Mouse (Mus musculus) heart, embryonic 14.5 days (tissue): ENCODE measurements around the gene Usp4. TPM values are rescaled to one million over a fixed set of nuclear protein-coding genes. Genes with fewer than 3 reads are reported as not detected.

Source experiments
- ATAC-seq: fragments of 200-750 bp; cut with Nextera tagmentation; 2 replicates; pipeline ENCODE4 v1.8.0; 2017; ENCODE audit warnings: low read depth, moderate TSS enrichment; ENCODE audit not compliant: insufficient number of reproducible peaks, insufficient read depth, low FRiP score
- H3K27ac ChIP-seq, 2 experiments: fragments of 200-500 bp in 1 of 2; fragments of 300-500 bp in 1 of 2; sonication (generic) in 1 of 2; replicated peaks in 1 of 2; 2 replicates each; pipeline ENCODE4 v1.5.1; 2012 to 2014; ENCODE audit warnings: low read depth in 2 of 2, low read length in 2 of 2, control low read depth in 1 of 2, mild to moderate bottlenecking in 1 of 2, mixed read lengths in 1 of 2; ENCODE audit not compliant: control insufficient read depth in 1 of 2, insufficient read depth in 1 of 2
- H3K27me3 ChIP-seq: fragments of 300-500 bp; sonication (generic); 2 replicates; pipeline ENCODE4 v1.6.1; 2014; ENCODE audit warnings: mild to moderate bottlenecking, low read length, control low read depth; ENCODE audit not compliant: control insufficient read depth, insufficient read depth
- H3K36me3 ChIP-seq: fragments of 300-500 bp; sonication (generic); 2 replicates; pipeline ENCODE4 v1.6.1; 2014; ENCODE audit warnings: mild to moderate bottlenecking, control low read depth, low read length, mixed read lengths; ENCODE audit not compliant: control insufficient read depth, insufficient read depth
- H3K4me1 ChIP-seq, 2 experiments: fragments of 200-500 bp in 1 of 2; fragments of 300-500 bp in 1 of 2; sonication (generic) in 1 of 2; 2 replicates each; pipeline ENCODE4 v1.6.1; 2012 to 2014; ENCODE audit warnings: low read length in 2 of 2, control low read depth in 1 of 2, mixed read lengths in 1 of 2; ENCODE audit not compliant: control insufficient read depth in 2 of 2, insufficient read depth in 2 of 2
- H3K4me2 ChIP-seq: fragments of 300-500 bp; sonication (generic); 2 replicates; pipeline ENCODE4 v1.6.1; 2014; ENCODE audit warnings: mild to moderate bottlenecking, low read length
- H3K4me3 ChIP-seq, 2 experiments: fragments of 200-500 bp in 1 of 2; fragments of 300-500 bp in 1 of 2; sonication (generic) in 1 of 2; 2 replicates each; pipeline ENCODE4 v1.5.1; 2012 to 2014; ENCODE audit warnings: low read length in 2 of 2, mild to moderate bottlenecking in 2 of 2, control low read depth in 1 of 2, low read depth in 1 of 2, moderate library complexity in 1 of 2; ENCODE audit not compliant: control insufficient read depth in 1 of 2, insufficient read depth in 1 of 2
- H3K9ac ChIP-seq: fragments of 300-500 bp; sonication (generic); 2 replicates; pipeline ENCODE4 v1.6.1; 2014; ENCODE audit warnings: mild to moderate bottlenecking, low read length
- H3K9me3 ChIP-seq: fragments of 300-500 bp; sonication (generic); 2 replicates; pipeline ENCODE4 v1.6.1; 2016; ENCODE audit warnings: low read length, control low read depth; ENCODE audit not compliant: control insufficient read depth
- WGBS: fragments of 180-500 bp; shearing (Covaris S2); extraction: QIAGEN DNeasy Blood & Tissue Kit; methylation state at CpG from one replicate; pipeline ENCODE4 v1.1.7; 2014; 5-methylcytosine and 5-hydroxymethylcytosine counted together
- polyA plus RNA-seq: library from polyadenylated mRNA; unstranded; fragments of >200 nt; fragmentation: Nextera tagmentation; extraction: Ambion mirVana; gene quantifications from 2 replicates; pipeline ENCODE4 v1.2.1, GENCODE M21; 2014

Usp4 gene
- polyA plus RNA-seq, 1 experiment from 2014 or later: 90.1 TPM

DNA sequence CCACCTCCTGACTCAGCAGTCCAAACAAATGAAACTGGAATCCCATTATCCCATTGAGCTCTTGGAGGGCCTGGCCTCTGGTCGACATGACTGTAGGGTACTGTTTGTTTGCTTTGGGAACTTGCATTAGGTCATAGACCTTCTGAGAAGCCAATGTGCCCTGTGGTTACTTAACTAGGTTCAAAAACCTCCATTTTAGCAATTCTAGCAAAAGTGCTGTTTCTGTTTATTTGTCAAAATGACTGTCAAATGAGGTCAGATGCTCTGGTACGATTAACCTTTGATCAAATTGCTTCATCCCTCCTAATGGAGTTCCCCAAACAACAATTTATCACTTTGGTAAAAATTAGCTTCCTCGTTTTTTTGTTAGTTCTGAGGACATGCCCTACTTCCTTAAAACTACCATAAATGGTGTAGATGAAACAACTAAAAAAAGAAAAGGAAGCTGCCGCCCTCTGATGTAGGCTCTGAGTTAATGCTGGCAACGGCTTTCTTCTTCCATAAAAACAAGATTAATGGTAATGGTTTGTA is 5.3 kb upstream of the Usp4 start:
- no peaks in the 10 kb centered on the region for H3K9me3 ChIP-seq
- ATAC-seq: no peak
- no peak overlapping the region for H3K9ac ChIP-seq
- WGBS: 45% methylated on average over 5 of the region's 5 CpGs
- peak overlapping the region; percentile 12; the same call in 1 of the 2 replicates for H3K4me2 ChIP-seq
- peaks cover 10% of the 10 kb centered on the region for H3K36me3 ChIP-seq
- no peaks in the 10 kb centered on the region for H3K27me3 ChIP-seq
- peak overlapping the region; percentile 6 to 46; a peak in 2 of 4 replicates for H3K27ac ChIP-seq
- peaks cover 11 to 25% of the 10 kb centered on the region in 2 experiments for H3K4me1 ChIP-seq
- no peak overlapping the region for H3K4me3 ChIP-seq

DNA sequence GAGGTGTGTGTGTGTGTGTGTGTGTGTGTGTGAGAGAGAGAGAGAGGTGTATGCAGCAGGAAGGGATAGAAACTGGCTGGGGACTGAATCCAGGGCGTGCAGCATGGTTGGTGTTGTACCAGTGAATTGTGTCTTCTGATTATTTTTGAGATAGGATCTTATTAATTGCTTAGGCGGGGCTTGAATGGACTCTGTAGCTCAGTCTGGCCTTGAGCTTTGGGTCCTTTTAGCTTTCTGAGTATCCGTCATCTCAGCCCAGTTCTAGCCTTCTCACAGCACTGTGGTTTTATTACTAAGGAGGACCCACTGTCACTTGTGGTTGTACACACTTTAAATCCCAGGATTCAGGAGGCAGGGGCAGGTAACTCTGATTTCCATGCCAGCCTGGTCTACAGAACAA is 4.3 kb upstream of the Usp4 start:
- ATAC-seq: no peak
- peaks cover 11 to 24% of the 10 kb centered on the region in 2 experiments for H3K4me1 ChIP-seq
- WGBS: 85% methylated on average over 3 of the region's 3 CpGs
- H3K36me3 ChIP-seq: 0 out of 2 replicates have a peak, but pooled peaks cover 3% of the 10 kb centered on the region
- H3K9me3 ChIP-seq: no peaks in the 10 kb centered on the region
- no peak overlapping the region for H3K27ac ChIP-seq
- no peak overlapping the region for H3K9ac ChIP-seq
- no peak overlapping the region for H3K4me2 ChIP-seq
- no peaks in the 10 kb centered on the region for H3K27me3 ChIP-seq
- no peak overlapping the region for H3K4me3 ChIP-seq

- 0 out of 2 replicates have a peak, but pooled peaks cover 3% of the 10 kb centered on the region for H3K36me3 ChIP-seq
- H3K27ac ChIP-seq: no peak overlapping the region
- H3K4me2 ChIP-seq: no peak overlapping the region
- H3K27me3 ChIP-seq: no peaks in the 10 kb centered on the region
- no peak overlapping the region for H3K4me3 ChIP-seq
- WGBS: 100% methylated on average over 1 of the region's 1 CpGs
- H3K9me3 ChIP-seq: no peaks in the 10 kb centered on the region
- H3K4me1 ChIP-seq: peaks cover 8 to 25% of the 10 kb centered on the region in 2 experiments
- H3K9ac ChIP-seq: no peak overlapping the region
- ATAC-seq: no peak
Observed at GRCm38 (mm10) chr9:108343835-108344234, 3.8 kb upstream of the Usp4 start.

GRCm38 (mm10) chr9:108344471-108344870 is 3.2 kb upstream of the Usp4 start:
- no peak overlapping the region for H3K4me3 ChIP-seq
- ATAC-seq: no peak
- H3K27ac ChIP-seq: no peak overlapping the region
- WGBS: 76% methylated on average over 4 of the region's 4 CpGs
- no peak overlapping the region for H3K9ac ChIP-seq
- no peaks in the 10 kb centered on the region for H3K9me3 ChIP-seq
- no peak overlapping the region for H3K4me2 ChIP-seq
- H3K27me3 ChIP-seq: no peaks in the 10 kb centered on the region
- H3K4me1 ChIP-seq: peaks cover 8 to 29% of the 10 kb centered on the region in 2 experiments
- H3K36me3 ChIP-seq: 0 out of 2 replicates have a peak, but pooled peaks cover 3% of the 10 kb centered on the region

DNA sequence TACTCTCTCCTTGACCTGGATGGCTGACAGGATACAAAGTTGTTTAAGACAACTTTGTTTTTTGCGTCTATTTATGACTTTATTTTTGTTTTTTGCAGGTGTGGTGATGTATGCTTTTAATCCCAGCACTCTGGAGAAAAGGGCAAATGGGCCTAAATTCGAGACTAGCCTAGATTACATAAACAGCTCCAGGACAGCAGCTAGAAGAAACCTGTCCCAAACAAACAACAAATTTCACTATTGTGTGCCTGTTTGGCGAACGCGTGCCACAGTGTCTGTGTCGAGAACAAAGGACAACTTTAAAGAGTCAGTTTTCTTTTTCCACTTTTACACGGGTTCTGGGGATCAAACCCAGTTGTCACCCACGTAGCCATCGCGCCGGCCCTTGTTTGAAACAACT is 629 bp upstream of the Usp4 start:
- H3K27ac ChIP-seq: peak overlapping the region; percentile 85 to 88
- peak overlapping the region; percentile 58 to 97 for H3K4me3 ChIP-seq
- ATAC-seq: no peak
- peak overlapping the region; percentile 80 for H3K4me2 ChIP-seq
- H3K4me1 ChIP-seq: peaks cover 0 to 9% of the 10 kb centered on the region in 2 experiments; a peak in 2 of 4 replicates
- WGBS: 8% methylated on average over 11 of the region's 11 CpGs
- no peaks in the 10 kb centered on the region for H3K27me3 ChIP-seq
- peaks cover 21% of the 10 kb centered on the region for H3K36me3 ChIP-seq
- H3K9ac ChIP-seq: peak overlapping the region; percentile 78
- H3K9me3 ChIP-seq: no peaks in the 10 kb centered on the region

GRCm38 (mm10) chr9:108348290-108348680 is 632 bp downstream of the Usp4 start:
- Histone ChIP-seq H3K27ac (peak overlapping the region; percentile 88 to 96), H3K27me3 (no peaks in the 10 kb centered on the region), H3K4me3 (peak overlapping the region; percentile 58 to 97), H3K36me3 (peaks cover 34% of the 10 kb centered on the region), H3K4me2 (peak overlapping the region; percentile 80), H3K9me3 (no peaks in the 10 kb centered on the region), H3K9ac (peak overlapping the region; percentile 78), H3K4me1 (peaks cover 0 to 9% of the 10 kb centered on the region in 2 experiments; a peak in 2 of 4 replicates)
- ATAC-seq: no peak
- WGBS: 4% methylated on average over 14 of the region's 14 CpGs

DNA sequence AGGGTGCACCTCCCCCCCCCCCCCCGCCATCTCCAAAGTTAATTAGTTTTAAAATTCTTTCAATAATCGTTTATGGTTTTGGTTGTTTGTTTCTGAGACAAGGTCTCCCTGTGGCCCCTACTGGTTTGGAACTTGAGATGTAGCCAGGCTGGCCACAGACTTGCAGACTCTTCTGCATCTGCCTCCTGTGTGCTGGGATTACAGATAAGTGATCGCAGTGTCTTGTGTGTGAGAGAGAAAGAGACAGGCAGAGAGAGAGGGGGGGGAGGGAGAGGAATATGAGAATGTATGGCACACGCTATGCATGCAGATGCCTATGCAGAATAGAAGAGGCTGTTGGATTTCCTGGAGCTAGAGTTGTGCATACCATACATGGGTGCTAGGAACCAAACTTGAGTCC is 2.1 kb downstream of the Usp4 start:
- no peak overlapping the region for H3K4me3 ChIP-seq
- no peak overlapping the region for H3K9ac ChIP-seq
- no peak overlapping the region for H3K4me2 ChIP-seq
- no peaks in the 10 kb centered on the region for H3K27me3 ChIP-seq
- no peak overlapping the region for H3K27ac ChIP-seq
- peaks cover 0 to 9% of the 10 kb centered on the region in 2 experiments; a peak in 2 of 4 replicates for H3K4me1 ChIP-seq
- WGBS: 92% methylated on average over 4 of the region's 4 CpGs
- no peaks in the 10 kb centered on the region for H3K9me3 ChIP-seq
- ATAC-seq: no peak
- peaks cover 48% of the 10 kb centered on the region for H3K36me3 ChIP-seq

DNA sequence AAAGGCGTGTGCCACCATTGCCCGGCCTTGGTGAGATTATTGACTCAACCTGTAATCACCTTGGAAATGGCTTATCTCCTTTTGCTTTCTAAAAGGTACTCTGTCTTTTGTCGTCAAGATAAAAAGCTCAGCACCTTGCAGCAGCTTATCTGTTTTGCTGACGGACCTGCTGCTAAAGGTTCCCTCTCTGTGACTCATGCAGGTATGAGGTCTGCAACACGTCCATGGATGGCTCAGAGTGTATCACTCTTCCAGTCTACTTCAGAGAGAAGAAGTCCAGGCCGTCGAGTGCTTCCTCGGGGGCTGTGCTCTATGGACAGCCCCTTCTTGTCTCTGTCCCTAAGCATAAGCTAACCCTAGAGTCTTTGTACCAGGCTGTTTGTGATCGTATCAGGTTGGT is 30.6 kb downstream of the Usp4 start:
- no peak overlapping the region for H3K4me3 ChIP-seq
- H3K27ac ChIP-seq: no peak overlapping the region
- no peaks in the 10 kb centered on the region for H3K27me3 ChIP-seq
- H3K4me2 ChIP-seq: no peak overlapping the region
- 0 out of 4 replicates have a peak, but pooled peaks cover 0 to 4% of the 10 kb centered on the region in 2 experiments for H3K4me1 ChIP-seq
- peaks cover 98% of the 10 kb centered on the region for H3K36me3 ChIP-seq
- H3K9me3 ChIP-seq: no peaks in the 10 kb centered on the region
- ATAC-seq: no peak
- no peak overlapping the region for H3K9ac ChIP-seq
- WGBS: 28% methylated on average over 9 of the region's 9 CpGs
